Mouse (Mus musculus) C2C12 (cell line): ENCODE data around the gene Gm10283. TPM values are rescaled to one million over a fixed set of nuclear protein-coding genes. Genes with fewer than 3 reads are reported as not detected.

Experiments
- H3K27me3 ChIP-seq: one replicate; pipeline ENCODE4 v1.6.1; 2011; ENCODE audit not compliant: control insufficient read depth, insufficient read depth, insufficient read length
- H3K36me3 ChIP-seq: one replicate; pipeline ENCODE4 v1.6.1; 2011; ENCODE audit not compliant: control insufficient read depth, insufficient read depth
- H3K4me3 ChIP-seq: one replicate; pipeline ENCODE4 v1.5.1; 2011; ENCODE audit warnings: mild to moderate bottlenecking, control low read depth; ENCODE audit not compliant: poor library complexity, insufficient read depth, severe bottlenecking
- H3K79me2 ChIP-seq: one replicate; pipeline ENCODE4 v1.6.1; 2011; ENCODE audit not compliant: control insufficient read depth, insufficient read depth
- H3K79me3 ChIP-seq: one replicate; pipeline ENCODE4 v1.6.1; 2011; ENCODE audit warnings: low read depth, control low read depth
- H3ac ChIP-seq: one replicate; pipeline ENCODE3; 2011; ENCODE audit warnings: low read depth; ENCODE audit not compliant: control insufficient read depth, insufficient read length
- CEBPB ChIP-seq: IDR thresholded peaks from one replicate; pipeline ENCODE4 v1.6.1; 2011; ENCODE audit warnings: low read depth, mild to moderate bottlenecking, control low read depth, moderate library complexity
- CTCF ChIP-seq: IDR thresholded peaks from one replicate; pipeline ENCODE4 v1.5.1; 2011; ENCODE audit not compliant: control insufficient read depth, insufficient read depth, insufficient read length
- FOSL1 ChIP-seq: IDR thresholded peaks from one replicate; pipeline ENCODE4 v1.8.0; 2011; ENCODE audit warnings: mild to moderate bottlenecking, low read length; ENCODE audit not compliant: poor library complexity, insufficient read depth, severe bottlenecking
- MAX ChIP-seq: IDR thresholded peaks from one replicate; pipeline ENCODE4 v1.6.1; 2011; ENCODE audit warnings: mild to moderate bottlenecking, control low read depth
- MYOD1 ChIP-seq: IDR thresholded peaks from one replicate; pipeline ENCODE4 v1.6.1; 2011; ENCODE audit warnings: low read depth; ENCODE audit not compliant: control insufficient read depth, insufficient read length
- MYOG ChIP-seq: IDR thresholded peaks from one replicate; pipeline ENCODE4 v1.6.1; 2011; ENCODE audit not compliant: control insufficient read depth, insufficient read length; ENCODE audit errors: extremely low read depth
- USF1 ChIP-seq: IDR thresholded peaks from one replicate; pipeline ENCODE4 v1.6.1; 2011; ENCODE audit warnings: low read depth, mild to moderate bottlenecking, control low read depth, moderate library complexity
- polyA plus RNA-seq: library from polyadenylated mRNA; unstranded; fragments of >200 nt; fragmentation: generic; extraction: Trizol; gene quantifications from one replicate; pipeline ENCODE4 v1.2.1, GENCODE M21; 2012; ENCODE audit warnings: missing spikeins

Gene Gm10283
- polyA plus RNA-seq, 1 experiment = not detected

- H3K4me3 ChIP-seq = no peak overlapping the region
Observed at GRCm38 (mm10) chr8:60436872-60437271, 66.1 kb downstream of the Gm10283 start.

DNA sequence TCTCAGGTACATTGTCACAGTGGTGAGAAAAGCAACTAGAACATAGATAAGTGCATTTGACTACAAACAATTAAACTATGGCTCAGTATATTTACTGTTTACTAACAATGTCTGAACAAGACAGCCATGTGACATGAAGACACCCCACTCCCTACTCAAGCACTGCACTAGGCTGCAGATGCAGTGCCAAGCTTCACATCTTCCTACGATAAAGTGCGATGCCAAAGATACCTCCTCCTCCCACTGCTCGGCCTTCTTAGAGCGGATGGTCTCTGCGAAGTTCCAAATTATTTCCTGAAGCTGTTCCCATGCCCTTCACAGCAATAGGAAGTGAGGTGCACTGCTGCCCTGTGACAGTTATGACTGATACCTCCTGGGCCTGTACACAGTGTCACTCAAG, 70.3 kb downstream of the Gm10283 start:
- no peaks in the 10 kb centered on the region for H3K36me3 ChIP-seq
- TF ChIP-seq MYOG = no peak
- no peak for TF ChIP-seq CTCF
- TF ChIP-seq MAX = no peak
- TF ChIP-seq FOSL1 = no peak
- no peak for TF ChIP-seq USF1
- TF ChIP-seq CEBPB = no peak
- TF ChIP-seq MYOD1 = no peak
- no peaks in the 10 kb centered on the region for H3K27me3 ChIP-seq
- no peak overlapping the region for H3K4me3 ChIP-seq
- H3K79me2 ChIP-seq = no peaks in the 10 kb centered on the region
- H3K79me3 ChIP-seq = no peaks in the 10 kb centered on the region
- H3ac ChIP-seq = no peak overlapping the region

More at GRCm38 (mm10) chr8:60436872-60437271, 66.1 kb downstream of the Gm10283 start:
- no peaks in the 10 kb centered on the region for H3K36me3 ChIP-seq
- TF ChIP-seq CTCF (no peak), MYOD1 (no peak), USF1 (no peak), MAX (no peak), CEBPB (no peak), MYOG (no peak), FOSL1 (no peak)
- H3ac ChIP-seq = no peak overlapping the region
- H3K79me3 ChIP-seq = no peaks in the 10 kb centered on the region
- H3K79me2 ChIP-seq = no peaks in the 10 kb centered on the region
- H3K27me3 ChIP-seq = no peaks in the 10 kb centered on the region

GRCm38 (mm10) chr8:60406358-60406757, 96.6 kb downstream of the Gm10283 start:
- no peak for TF ChIP-seq MYOD1
- no peak for TF ChIP-seq USF1
- TF ChIP-seq CTCF = no peak
- TF ChIP-seq FOSL1 = no peak
- TF ChIP-seq MYOG = no peak
- TF ChIP-seq CEBPB = no peak
- TF ChIP-seq MAX = no peak
- Histone ChIP-seq H3K79me2 (no peaks in the 10 kb centered on the region), H3ac (no peak overlapping the region), H3K27me3 (no peaks in the 10 kb centered on the region), H3K36me3 (no peaks in the 10 kb centered on the region), H3K4me3 (no peak overlapping the region), H3K79me3 (no peaks in the 10 kb centered on the region)

GRCm38 (mm10) chr8:60404994-60405548, 97.9 kb downstream of the Gm10283 start:
- H3ac ChIP-seq = no peak overlapping the region
- no peaks in the 10 kb centered on the region for H3K36me3 ChIP-seq
- no peaks in the 10 kb centered on the region for H3K27me3 ChIP-seq
- no peak for TF ChIP-seq FOSL1
- TF ChIP-seq CTCF = no peak
- TF ChIP-seq MAX = no peak
- no peak for TF ChIP-seq MYOG
- no peak for TF ChIP-seq MYOD1
- TF ChIP-seq CEBPB = no peak
- no peak for TF ChIP-seq USF1
- H3K79me3 ChIP-seq = no peaks in the 10 kb centered on the region
- no peaks in the 10 kb centered on the region for H3K79me2 ChIP-seq
- H3K4me3 ChIP-seq = no peak overlapping the region

DNA sequence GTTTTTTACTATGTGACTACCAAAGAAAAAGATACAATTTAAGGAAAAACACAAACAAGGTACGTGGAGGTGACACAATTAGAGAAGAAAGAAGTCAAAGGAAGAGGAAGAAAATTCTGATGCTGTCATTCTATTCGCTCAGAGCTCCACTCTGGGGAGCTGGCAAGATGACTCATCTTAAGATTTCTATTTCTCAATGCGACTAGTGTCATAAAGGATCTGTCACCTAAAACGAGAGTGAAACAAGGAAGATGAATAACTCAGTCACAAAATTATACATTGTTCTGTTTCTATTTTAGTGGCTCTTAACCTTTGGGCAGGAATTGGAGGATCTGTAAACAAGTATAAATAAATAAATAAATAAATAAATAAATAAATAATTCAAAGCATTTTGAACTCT, 109.3 kb downstream of the Gm10283 start:
- no peak overlapping the region for H3ac ChIP-seq
- TF ChIP-seq USF1 (no peak), CEBPB (no peak), CTCF (no peak), MAX (no peak), MYOD1 (no peak), FOSL1 (no peak), MYOG (no peak)
- no peaks in the 10 kb centered on the region for H3K79me2 ChIP-seq
- no peaks in the 10 kb centered on the region for H3K79me3 ChIP-seq
- no peak overlapping the region for H3K4me3 ChIP-seq
- H3K27me3 ChIP-seq = no peaks in the 10 kb centered on the region
- no peaks in the 10 kb centered on the region for H3K36me3 ChIP-seq

DNA sequence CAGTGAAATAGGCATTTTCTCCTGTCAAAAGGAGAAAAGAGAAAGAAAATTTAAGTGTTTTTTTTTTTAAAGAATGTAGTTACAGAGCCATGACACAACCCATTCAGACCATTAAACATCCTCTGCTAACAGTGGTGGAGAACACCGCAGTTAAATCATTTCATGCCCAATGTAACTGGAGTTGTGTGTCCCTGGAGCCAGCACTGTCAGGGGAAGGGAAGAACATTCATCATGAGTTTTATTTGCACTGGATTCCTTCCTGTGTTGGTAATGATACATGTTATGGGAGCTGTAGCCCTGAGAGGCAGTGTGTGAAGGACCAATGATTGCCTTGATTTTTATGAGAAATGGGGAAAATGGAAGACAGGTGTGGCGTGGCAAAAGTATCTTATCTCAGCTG, 116.4 kb downstream of the Gm10283 start:
- Histone ChIP-seq H3K4me3 (no peak overlapping the region), H3K36me3 (no peaks in the 10 kb centered on the region)
- no peak for TF ChIP-seq CEBPB

More for the DNA sequence above, 116.4 kb downstream of the Gm10283 start:
- Histone ChIP-seq H3K79me2 (no peaks in the 10 kb centered on the region), H3K27me3 (no peaks in the 10 kb centered on the region), H3ac (no peak overlapping the region), H3K79me3 (no peaks in the 10 kb centered on the region)

Other genes starting within 250 kb of the Gm10283 start
- gene Aadat, start 2.7 kb upstream of the Gm10283 start, polyA plus RNA-seq = 0.14 TPM
- 18.2 TPM for gene Mfap3l, start 129.6 kb upstream of the Gm10283 start, polyA plus RNA-seq